Mouse (Mus musculus): ENCODE measurements around the gene Atp2a2. TPM values are rescaled to one million over a fixed set of nuclear protein-coding genes. Genes with fewer than 3 reads are reported as not detected.
"Not testable (repeated sequence)": the region's sequence is repeated elsewhere in the genome, so short reads cannot be mapped to it uniquely, and the experiment has no call there.

The Atp2a2 gene
- total and polyA plus RNA-seq, 2 experiments from 2014 or later: 785 to 2,277 TPM

GRCm38 (mm10) chr5:122421271-122422068 lies 80.6 kb downstream of the Atp2a2 start, which contains the start of gene Anapc7:
TSS of gene Anapc7 (plus strand) at chr5:122421693.
- Histone ChIP-seq H3K9me3 (replicated peaks; ENCODE audit: control insufficient read depth, low read length) (no peaks in the 10 kb centered on the region), H3K4me3 (ENCODE audit: low read depth, low read length) (peak within 1 kb of the TSS; percentile 100), H3K27ac (ENCODE audit: low read depth) (peak within 1 kb of the TSS; percentile 86), H3K27me3 (ENCODE audit: control insufficient read depth, insufficient read depth, low read length) (no peaks in the 10 kb centered on the region), H3K4me1 (ENCODE audit: control insufficient read depth, insufficient read depth) (peaks cover 8% of the 10 kb centered on the region), H3K4me2 (ENCODE audit: low read depth, low read length) (peak within 1 kb of the TSS; percentile 85), H3K9ac (replicated peaks; ENCODE audit: low read depth, low read length) (peak within 1 kb of the TSS; percentile 99), H3K36me3 (replicated peaks; ENCODE audit: control insufficient read depth, insufficient read depth, low read length) (no peaks in the 10 kb centered on the region)
- TF ChIP-seq CTCF (IDR thresholded peaks at IDR 0.05; ENCODE audit: low read depth) (peak; percentile 13; the same call in 1 of the 2 replicates), EP300 (IDR thresholded peaks at IDR 0.05; ENCODE audit: low read depth) (no peak)
- peak; percentile 4 for DNase-seq (ENCODE audit: low spot score)
- ATAC-seq (ENCODE audit: insufficient read depth, low read depth): peak; percentile 8; the same call in 1 of the 2 replicates
- 22% methylated on average over 17 of the region's 17 CpGs for WGBS

GRCm38 (mm10) chr5:122420676-122421075 lies 81.3 kb downstream of the Atp2a2 start:
- DNase-seq (ENCODE audit: low spot score): peak; percentile 2
- H3K4me1 ChIP-seq (ENCODE audit: control insufficient read depth, insufficient read depth); H3K4me2 ChIP-seq (ENCODE audit: low read depth, low read length); H3K9ac ChIP-seq (replicated peaks; ENCODE audit: low read depth, low read length); H3K27ac ChIP-seq (ENCODE audit: low read depth); ATAC-seq (ENCODE audit: insufficient read depth, low read depth); H3K27me3 ChIP-seq (ENCODE audit: control insufficient read depth, insufficient read depth, low read length); H3K9me3 ChIP-seq (replicated peaks; ENCODE audit: control insufficient read depth, low read length); H3K4me3 ChIP-seq (ENCODE audit: low read depth, low read length); H3K36me3 ChIP-seq (replicated peaks; ENCODE audit: control insufficient read depth, insufficient read depth, low read length): not testable (repeated sequence)
- 62% methylated on average over 4 of the region's 4 CpGs for WGBS

- no peaks in the 10 kb centered on the region for H3K27me3 ChIP-seq (ENCODE audit: control insufficient read depth, insufficient read depth, low read length)
- WGBS: 87% methylated on average over 12 of the region's 12 CpGs
- no peak overlapping the region for H3K27ac ChIP-seq (ENCODE audit: low read depth)
- peaks cover under 1% of the 10 kb centered on the region; the same call in 1 of the 2 replicates for H3K36me3 ChIP-seq (replicated peaks; ENCODE audit: control insufficient read depth, insufficient read depth, low read length)
- H3K9me3 ChIP-seq (replicated peaks; ENCODE audit: control insufficient read depth, low read length): no peaks in the 10 kb centered on the region
- no peak overlapping the region for H3K9ac ChIP-seq (replicated peaks; ENCODE audit: low read depth, low read length)
- no peak for TF ChIP-seq EP300 (IDR thresholded peaks at IDR 0.05; ENCODE audit: low read depth)
- no peak for TF ChIP-seq CTCF (IDR thresholded peaks at IDR 0.05; ENCODE audit: low read depth)
- no peak overlapping the region for H3K4me3 ChIP-seq (ENCODE audit: low read depth, low read length)
- no peak for DNase-seq (ENCODE audit: low spot score)
- H3K4me1 ChIP-seq (ENCODE audit: control insufficient read depth, insufficient read depth): no peaks in the 10 kb centered on the region
- no peak overlapping the region for H3K4me2 ChIP-seq (ENCODE audit: low read depth, low read length)
- no peak for ATAC-seq (ENCODE audit: insufficient read depth, low read depth)
These were observed 86.6 kb downstream of the Atp2a2 start for GRCm38 (mm10) chr5:122415465-122415864.

GRCm38 (mm10) chr5:122414351-122414750 lies 87.7 kb downstream of the Atp2a2 start:
- whole genome bisulfite sequencing: 93% methylated on average over 5 of the region's 5 CpGs
- Histone ChIP-seq H3K27me3 (ENCODE audit: control insufficient read depth, insufficient read depth, low read length) (no peaks in the 10 kb centered on the region), H3K9ac (replicated peaks; ENCODE audit: low read depth, low read length) (no peak overlapping the region), H3K36me3 (replicated peaks; ENCODE audit: control insufficient read depth, insufficient read depth, low read length) (peaks cover 4% of the 10 kb centered on the region; the same call in 1 of the 2 replicates), H3K9me3 (replicated peaks; ENCODE audit: control insufficient read depth, low read length) (no peaks in the 10 kb centered on the region), H3K4me2 (ENCODE audit: low read depth, low read length) (no peak overlapping the region), H3K27ac (ENCODE audit: low read depth) (no peak overlapping the region), H3K4me3 (ENCODE audit: low read depth, low read length) (no peak overlapping the region), H3K4me1 (ENCODE audit: control insufficient read depth, insufficient read depth) (no peaks in the 10 kb centered on the region)
- ATAC-seq (ENCODE audit: insufficient read depth, low read depth) (no peak), DNase-seq (ENCODE audit: low spot score) (no peak)
- TF ChIP-seq CTCF (IDR thresholded peaks at IDR 0.05; ENCODE audit: low read depth) (no peak), EP300 (IDR thresholded peaks at IDR 0.05; ENCODE audit: low read depth) (no peak)

- DNase-seq (ENCODE audit: low spot score) (no peak), ATAC-seq (ENCODE audit: insufficient read depth, low read depth) (no peak)
- H3K4me2 ChIP-seq (ENCODE audit: low read depth, low read length): no peak overlapping the region
These were observed 89.2 kb downstream of the Atp2a2 start for GRCm38 (mm10) chr5:122412826-122413225.

More at GRCm38 (mm10) chr5:122412826-122413225, 89.2 kb downstream of the Atp2a2 start:
- 50% methylated on average over 6 of the region's 6 CpGs for WGBS
- Histone ChIP-seq H3K36me3 (replicated peaks; ENCODE audit: control insufficient read depth, insufficient read depth, low read length) (peaks cover 4% of the 10 kb centered on the region; the same call in 1 of the 2 replicates), H3K27ac (ENCODE audit: low read depth) (no peak overlapping the region), H3K9me3 (replicated peaks; ENCODE audit: control insufficient read depth, low read length) (no peaks in the 10 kb centered on the region), H3K4me3 (ENCODE audit: low read depth, low read length) (no peak overlapping the region), H3K4me1 (ENCODE audit: control insufficient read depth, insufficient read depth) (no peaks in the 10 kb centered on the region), H3K27me3 (ENCODE audit: control insufficient read depth, insufficient read depth, low read length) (no peaks in the 10 kb centered on the region), H3K9ac (replicated peaks; ENCODE audit: low read depth, low read length) (no peak overlapping the region)
- TF ChIP-seq EP300 (IDR thresholded peaks at IDR 0.05; ENCODE audit: low read depth) (no peak), CTCF (IDR thresholded peaks at IDR 0.05; ENCODE audit: low read depth) (no peak)

Measured in heart, postnatal 0 days (tissue).